8 mouse cellular contexts compared by ENCODE assay signal in genomic region chr16:90727233-90728115, GRCm38 (mm10). TPM values are rescaled to one million over a fixed set of nuclear protein-coding genes. Genes with fewer than 3 reads are reported as not detected.
DNase-seq lines count a peak whose midpoint lies in the region; ATAC-seq and TF ChIP-seq lines count a peak whose summit lies in the region.

Gene Mis18a (minus strand): TSS chr16:90727404.

- peaks cover 0 to 2% of the 10 kb centered on the region in 2 experiments; a peak in 2 of 4 replicates for H3K27me3 ChIP-seq in MEL (ENCODE audit: control insufficient read depth in 1 of 2, insufficient read depth in 2 of 2, low read length in 2 of 2)
- no peaks in the 10 kb centered on the region for H3K27me3 ChIP-seq in cerebellum, adult 2 months (ENCODE audit: control insufficient read depth, insufficient read depth, low read length)
- H3K27me3 ChIP-seq in forebrain, postnatal 0 days (ENCODE audit: insufficient read depth, low read length) = no peaks in the 10 kb centered on the region
- H3K27me3 ChIP-seq in lung, embryonic 15.5 days = no peaks in the 10 kb centered on the region

- peaks cover 11% of the 10 kb centered on the region for H3K79me2 ChIP-seq in MEL (ENCODE audit: control insufficient read depth, insufficient read depth, low read length, poor library complexity)

- TF ChIP-seq CTCF in MEL (IDR thresholded peaks at IDR 0.05 in 2 of 3, conservative IDR thresholded peaks at IDR 0.05 in 1 of 3; ENCODE audit: control insufficient read depth in 1 of 3, insufficient read depth in 1 of 3, low read depth in 2 of 3, low read length in 3 of 3, poor library complexity in 1 of 3, severe bottlenecking in 1 of 3) = no peak
- no peak for TF ChIP-seq CTCF in cerebellum, adult 2 months (IDR thresholded peaks at IDR 0.05; ENCODE audit: borderline replicate concordance, insufficient read depth, low read depth, low read length)
- TF ChIP-seq CTCF in forebrain, postnatal 0 days (IDR thresholded peaks at IDR 0.05; ENCODE audit: low read depth) = peak; percentile 32

- H3K4me3 ChIP-seq in MEL (ENCODE audit: control insufficient read depth in 1 of 2, insufficient read depth in 1 of 2, low read depth in 2 of 2, low read length in 2 of 2) = peak within 1 kb of the TSS; percentile 89 to 90
- peak within 1 kb of the TSS; percentile 94 for H3K4me3 ChIP-seq in cerebellum, adult 2 months (replicated peaks; ENCODE audit: insufficient read depth, low read depth, low read length)
- peak within 1 kb of the TSS; percentile 85 for H3K4me3 ChIP-seq in forebrain, postnatal 0 days (ENCODE audit: low read depth, low read length)
- H3K4me3 ChIP-seq in lung, embryonic 15.5 days = peak within 1 kb of the TSS; percentile 80

- peak; percentile 95 for DNase-seq in MEL (ENCODE audit: low read depth, low spot score)
- DNase-seq in cerebellum, adult 2 months = peak; percentile 95 to 96
- peak; percentile 99 for DNase-seq in forebrain, postnatal 0 days
- DNase-seq in heart, postnatal 4 days = peak; percentile 97
- peak; percentile 92 to 97 for DNase-seq in layer of hippocampus, adult 8-10 months (ENCODE audit: low spot score in 2 of 2)
- peak; percentile 92 for DNase-seq in ovary, adult 18-20 months (ENCODE audit: low spot score)
- DNase-seq in thymus, postnatal 0 days (ENCODE audit: low spot score) = peak; percentile 96

- TF ChIP-seq POLR2A in MEL (IDR thresholded peaks at IDR 0.05; ENCODE audit: control insufficient read depth in 1 of 2, insufficient read depth in 1 of 2, low read depth in 1 of 2, low read length in 2 of 2, poor library complexity in 1 of 2) = peak; percentile 92 to 98
- peak; percentile 98 for TF ChIP-seq POLR2A in cerebellum, adult 2 months (IDR thresholded peaks at IDR 0.05; ENCODE audit: borderline replicate concordance, insufficient read depth, low read length)

- peak within 1 kb of the TSS; percentile 90 for H3K9ac ChIP-seq in MEL (ENCODE audit: control insufficient read depth, low read depth, low read length, poor library complexity, severe bottlenecking)
- peak within 1 kb of the TSS; percentile 62 for H3K9ac ChIP-seq in forebrain, postnatal 0 days
- peak within 1 kb of the TSS; percentile 86 for H3K9ac ChIP-seq in lung, embryonic 15.5 days

- TF ChIP-seq EP300 in MEL (IDR thresholded peaks at IDR 0.05; ENCODE audit: low read depth in 1 of 2, low read length in 2 of 2) = no peak

- WGBS in cerebellum, adult 2 months = 1% methylated on average over 53 of the region's 53 CpGs
- WGBS in forebrain, postnatal 0 days = 1% methylated on average over 53 of the region's 53 CpGs
- under 1% methylated on average over 52 of the region's 53 CpGs for WGBS in lung, embryonic 15.5 days

- peaks cover 2 to 3% of the 10 kb centered on the region in 2 experiments; a peak in 3 of 4 replicates for H3K36me3 ChIP-seq in MEL (ENCODE audit: control insufficient read depth in 1 of 2, insufficient read depth in 2 of 2, low read length in 2 of 2)
- H3K36me3 ChIP-seq in forebrain, postnatal 0 days (ENCODE audit: insufficient read depth) = no peaks in the 10 kb centered on the region
- peaks cover 21% of the 10 kb centered on the region for H3K36me3 ChIP-seq in lung, embryonic 15.5 days

- peak within 1 kb of the TSS; percentile 68 for H3K27ac ChIP-seq in MEL (ENCODE audit: control insufficient read depth, low read depth, low read length)
- peak within 1 kb of the TSS; percentile 66; the same call in 1 of the 2 replicates for H3K27ac ChIP-seq in cerebellum, adult 2 months (ENCODE audit: insufficient read depth, low read length)
- H3K27ac ChIP-seq in forebrain, postnatal 0 days (ENCODE audit: low read depth, low read length) = peak within 1 kb of the TSS; percentile 68
- peak within 1 kb of the TSS; percentile 39 for H3K27ac ChIP-seq in lung, embryonic 15.5 days

- peak within 1 kb of the TSS; percentile 98 for H3K4me2 ChIP-seq in forebrain, postnatal 0 days (ENCODE audit: low read depth)
- H3K4me2 ChIP-seq in lung, embryonic 15.5 days = peak within 1 kb of the TSS; percentile 93

- peaks cover 0 to 3% of the 10 kb centered on the region in 2 experiments; a peak in 2 of 4 replicates for H3K4me1 ChIP-seq in MEL (ENCODE audit: control insufficient read depth in 1 of 2, insufficient read depth in 2 of 2, low read length in 2 of 2)
- no peaks in the 10 kb centered on the region for H3K4me1 ChIP-seq in cerebellum, adult 2 months (ENCODE audit: control insufficient read depth, insufficient read depth, low read length)
- no peaks in the 10 kb centered on the region for H3K4me1 ChIP-seq in forebrain, postnatal 0 days (ENCODE audit: insufficient read depth)
- H3K4me1 ChIP-seq in lung, embryonic 15.5 days = peaks cover 14% of the 10 kb centered on the region

- no peaks in the 10 kb centered on the region for H3K9me3 ChIP-seq in MEL (replicated peaks; ENCODE audit: insufficient read depth, low read length)
- H3K9me3 ChIP-seq in forebrain, postnatal 0 days (ENCODE audit: low read length) = no peaks in the 10 kb centered on the region
- H3K9me3 ChIP-seq in lung, embryonic 15.5 days = 0 out of 2 replicates have a peak, but pooled peaks cover 2% of the 10 kb centered on the region

- no peak; the same call in 1 of the 2 replicates for TF ChIP-seq RAD21 in MEL (IDR thresholded peaks at IDR 0.05; ENCODE audit: low read depth, low read length)

- ATAC-seq in forebrain, postnatal 0 days = peak; percentile 98
- ATAC-seq in lung, embryonic 15.5 days (ENCODE audit: borderline replicate concordance, extremely low read depth, low FRiP score, low TSS enrichment) = peak; percentile 96

TF ChIP-seq in MEL, 35 proteins besides CTCF, POLR2A, EP300 and RAD21:
- TF ChIP-seq ELF1 (IDR thresholded peaks at IDR 0.05; ENCODE audit: low read depth, low read length) = peak; percentile 83
- TF ChIP-seq ZKSCAN1 (IDR thresholded peaks at IDR 0.05; ENCODE audit: low read depth, low read length) = no peak
- peak; percentile 5; the same call in 1 of the 2 replicates for TF ChIP-seq ETS1 (IDR thresholded peaks at IDR 0.05; ENCODE audit: low read depth, low read length)
- TF ChIP-seq SIN3A (IDR thresholded peaks at IDR 0.05; ENCODE audit: low read length) = peak; percentile 91
- peak; percentile 98 for TF ChIP-seq NELFE (IDR thresholded peaks at IDR 0.05; ENCODE audit: low read depth, low read length)
- 0 out of 2 replicates have a peak, but pooled peaks have one; percentile 47 for TF ChIP-seq MYC (IDR thresholded peaks at IDR 0.05; ENCODE audit: low read depth, low read length)
- peak; percentile 88; the same call in 1 of the 2 replicates for TF ChIP-seq E2F4 (IDR thresholded peaks at IDR 0.05; ENCODE audit: borderline replicate concordance, low read depth, low read length)
- peak; percentile 96 for TF ChIP-seq POLR2AphosphoS2 (IDR thresholded peaks at IDR 0.05; ENCODE audit: low read length)
- TF ChIP-seq NRF1 (IDR thresholded peaks at IDR 0.05; ENCODE audit: insufficient read depth, low read depth, low read length, poor library complexity, severe bottlenecking) = peak; percentile 89
- TF ChIP-seq MXI1 (IDR thresholded peaks at IDR 0.05; ENCODE audit: low read depth, low read length) = peak; percentile 84
- TF ChIP-seq TBP (IDR thresholded peaks at IDR 0.05; ENCODE audit: low read depth, low read length) = peak; percentile 80
- TF ChIP-seq CHD2 (IDR thresholded peaks at IDR 0.05; ENCODE audit: low read length) = no peak
- no peak for TF ChIP-seq RCOR1 (IDR thresholded peaks at IDR 0.05; ENCODE audit: low read depth, low read length)
- peak; percentile 79 for TF ChIP-seq HCFC1 (IDR thresholded peaks at IDR 0.05; ENCODE audit: low read depth, low read length)
- 0 out of 2 replicates have a peak, but pooled peaks have one; percentile 91 for TF ChIP-seq ZMIZ1 (IDR thresholded peaks at IDR 0.05; ENCODE audit: low read depth, low read length)

RNA-seq across cellular contexts. Expression of gene Mis18a, which starts in this region (rescaled TPM):
- 46.2 and 48.3 TPM in 2 replicates for total RNA-seq in MEL (2012; rRNA removed)
- polyA plus RNA-seq in MEL (2012; ENCODE audit: insufficient read depth in 1 of 2, insufficient read length in 2 of 2, low read depth in 1 of 2, low replicate concordance in 2 of 2, missing spikeins in 1 of 2) = 10 to 100 TPM in 1 of 2 experiments, not detected in 1; 43.8 TPM
- polyA plus RNA-seq in cerebellum, adult 2 months (2012; rRNA removed) = 6.5 and 8.6 TPM in 2 replicates
- total RNA-seq in forebrain, postnatal 0 days (2014; rRNA removed) = 24.1 and 27.0 TPM in 2 replicates
- 29.8 and 33.6 TPM in 2 replicates for polyA plus RNA-seq in forebrain, postnatal 0 days (2015; fragmentation: Nextera tagmentation; extraction: Ambion mirVana)
- total RNA-seq in heart, postnatal 4 days (2021) = 10 to 100 TPM in 1 of 2 experiments, 1 to 10 TPM in 1; 9.5 to 11.6 TPM
- 1 to 10 TPM; 6.1 to 8.3 (median 7.7) TPM for total RNA-seq in layer of hippocampus, adult 8-10 months (2022)
- polyA plus RNA-seq in lung, embryonic 15.5 days (2015; fragmentation: Nextera tagmentation; extraction: Ambion mirVana) = 86.4 and 87.3 TPM in 2 replicates
- polyA plus RNA-seq in thymus, postnatal 0 days (2015; fragmentation: Nextera tagmentation; extraction: Ambion mirVana) = 94.3 and 99.2 TPM in 2 replicates

Comparison
In these comparisons a context has a peak if more than half of its experiments do, and no peak if none do; other contexts are left out.
1. Peak in every context shown above with its lines: DNase-seq, ATAC-seq, H3K4me3 ChIP-seq and H3K27ac ChIP-seq.